Mouse (Mus musculus): ENCODE data around the gene Lancl2.

- TF ChIP-seq CTCF (IDR thresholded peaks at IDR 0.05; ENCODE audit: borderline replicate concordance, insufficient read depth, low read length), result peak; percentile 41; the same call in 1 of the 2 replicates
- TF ChIP-seq POLR2A (IDR thresholded peaks at IDR 0.05; ENCODE audit: low read depth, low read length), result no peak
Observed at GRCm38 (mm10) chr6:57743333-57743732, 41.0 kb downstream of the Lancl2 start.

Measured in embryonic fibroblast, embryonic 13.5 days (primary cell).